Mouse (Mus musculus) stomach, embryonic 16.5 days (tissue): Measurements from ENCODE around the gene Crybb1. TPM values are rescaled to one million over a fixed set of nuclear protein-coding genes. Genes with fewer than 3 reads are reported as not detected.
A peak's percentile ranks its signal among the peaks of the same experiment; 100 is the strongest.

Experiments used
- ATAC-seq: fragments of 200-750 bp; cut with Nextera tagmentation; 2 replicates; pipeline ENCODE4 v1.8.0; 2017; ENCODE audit warnings: moderate number of reproducible peaks, moderate TSS enrichment; ENCODE audit not compliant: insufficient read depth, low FRiP score
- H3K27ac ChIP-seq: fragments of 300-500 bp; sonication (generic); 2 replicates; pipeline ENCODE4 v1.5.1; 2014; ENCODE audit warnings: low read length
- H3K27me3 ChIP-seq: fragments of 300-500 bp; sonication (generic); 2 replicates; pipeline ENCODE4 v1.6.1; 2014; ENCODE audit warnings: low read length, control low read depth, mixed read lengths; ENCODE audit not compliant: control insufficient read depth, insufficient read depth
- H3K36me3 ChIP-seq: fragments of 300-500 bp; sonication (generic); 2 replicates; pipeline ENCODE4 v1.6.1; 2014; ENCODE audit warnings: low read length; ENCODE audit not compliant: control insufficient read depth, insufficient read depth
- H3K4me1 ChIP-seq: fragments of 300-500 bp; sonication (generic); 2 replicates; pipeline ENCODE4 v1.6.1; 2014; ENCODE audit warnings: low read length, control low read depth, mixed read lengths; ENCODE audit not compliant: control insufficient read depth, insufficient read depth
- H3K4me2 ChIP-seq: fragments of 300-500 bp; sonication (generic); 2 replicates; pipeline ENCODE4 v1.6.1; 2014; ENCODE audit warnings: low read depth, low read length, mixed read lengths
- H3K4me3 ChIP-seq: fragments of 300-500 bp; sonication (generic); replicated peaks from 2 replicates; pipeline ENCODE4 v1.5.1; 2014; ENCODE audit warnings: mild to moderate bottlenecking, low read length
- H3K9ac ChIP-seq: fragments of 300-500 bp; sonication (generic); 2 replicates; pipeline ENCODE4 v1.6.1; 2014; ENCODE audit warnings: low read length
- H3K9me3 ChIP-seq: fragments of 300-500 bp; sonication (generic); replicated peaks from 2 replicates; pipeline ENCODE4 v1.6.1; 2016; ENCODE audit warnings: low read length, control low read depth; ENCODE audit not compliant: control insufficient read depth
- WGBS: fragments of 180-500 bp; shearing (Covaris S2); extraction: QIAGEN DNeasy Blood & Tissue Kit; methylation state at CpG from one replicate; pipeline ENCODE4 v1.1.7; 2014; 5-methylcytosine and 5-hydroxymethylcytosine counted together
- polyA plus RNA-seq: library from polyadenylated mRNA; unstranded; fragments of >200 nt; fragmentation: Nextera tagmentation; extraction: Ambion mirVana; gene quantifications from 2 replicates; pipeline ENCODE4 v1.2.1, GENCODE M21; 2015

The Crybb1 gene
- polyA plus RNA-seq, 1 experiment from 2014 or later, result 4.1 TPM

GRCm38 (mm10) chr5:112253169-112253568 is 2.4 kb upstream of the Crybb1 start:
- no peaks in the 10 kb centered on the region for H3K36me3 ChIP-seq
- H3K4me3 ChIP-seq, result no peak overlapping the region
- no peak overlapping the region for H3K9ac ChIP-seq
- H3K27me3 ChIP-seq, result no peaks in the 10 kb centered on the region
- no peak overlapping the region for H3K27ac ChIP-seq
- peaks cover 6% of the 10 kb centered on the region; the same call in 1 of the 2 replicates for H3K4me1 ChIP-seq
- no peak for ATAC-seq
- 48% methylated on average over 8 of the region's 8 CpGs for WGBS
- H3K4me2 ChIP-seq, result no peak overlapping the region
- no peaks in the 10 kb centered on the region for H3K9me3 ChIP-seq

GRCm38 (mm10) chr5:112254282-112254806 is 1.3 kb upstream of the Crybb1 start:
- peaks cover 6% of the 10 kb centered on the region; the same call in 1 of the 2 replicates for H3K4me1 ChIP-seq
- no peaks in the 10 kb centered on the region for H3K9me3 ChIP-seq
- H3K4me3 ChIP-seq, result no peak overlapping the region
- no peak overlapping the region for H3K9ac ChIP-seq
- WGBS, result 66% methylated on average over 7 of the region's 7 CpGs
- no peaks in the 10 kb centered on the region for H3K27me3 ChIP-seq
- H3K27ac ChIP-seq, result no peak overlapping the region
- H3K36me3 ChIP-seq, result no peaks in the 10 kb centered on the region
- H3K4me2 ChIP-seq, result no peak overlapping the region
- peak; percentile 16; the same call in 1 of the 2 replicates for ATAC-seq

GRCm38 (mm10) chr5:112256457-112256856 is 842 bp downstream of the Crybb1 start:
- H3K4me2 ChIP-seq, result no peak overlapping the region
- no peak for ATAC-seq
- WGBS, result 77% methylated on average over 9 of the region's 9 CpGs
- H3K9me3 ChIP-seq, result no peaks in the 10 kb centered on the region
- peaks cover 6% of the 10 kb centered on the region; the same call in 1 of the 2 replicates for H3K4me1 ChIP-seq
- no peaks in the 10 kb centered on the region for H3K27me3 ChIP-seq
- H3K36me3 ChIP-seq, result no peaks in the 10 kb centered on the region
- no peak overlapping the region for H3K27ac ChIP-seq
- H3K9ac ChIP-seq, result no peak overlapping the region
- H3K4me3 ChIP-seq, result no peak overlapping the region

GRCm38 (mm10) chr5:112257896-112258295 is 2.3 kb downstream of the Crybb1 start:
- peaks cover 6% of the 10 kb centered on the region; the same call in 1 of the 2 replicates for H3K4me1 ChIP-seq
- no peaks in the 10 kb centered on the region for H3K27me3 ChIP-seq
- 69% methylated on average over 3 of the region's 3 CpGs for WGBS
- H3K36me3 ChIP-seq, result no peaks in the 10 kb centered on the region
- H3K9me3 ChIP-seq, result no peaks in the 10 kb centered on the region
- H3K9ac ChIP-seq, result no peak overlapping the region
- H3K4me2 ChIP-seq, result no peak overlapping the region
- no peak overlapping the region for H3K4me3 ChIP-seq
- H3K27ac ChIP-seq, result no peak overlapping the region
- ATAC-seq, result no peak

GRCm38 (mm10) chr5:112259862-112260650 is 4.4 kb downstream of the Crybb1 start:
- H3K27me3 ChIP-seq, result no peaks in the 10 kb centered on the region
- H3K9ac ChIP-seq, result no peak overlapping the region
- no peak overlapping the region for H3K27ac ChIP-seq
- WGBS, result 82% methylated on average over 16 of the region's 16 CpGs
- no peaks in the 10 kb centered on the region for H3K36me3 ChIP-seq
- no peak for ATAC-seq
- no peak overlapping the region for H3K4me2 ChIP-seq
- no peak overlapping the region for H3K4me3 ChIP-seq
- H3K9me3 ChIP-seq, result no peaks in the 10 kb centered on the region
- H3K4me1 ChIP-seq, result peaks cover 3% of the 10 kb centered on the region; the same call in 1 of the 2 replicates

GRCm38 (mm10) chr5:112260818-112261217 is 5.2 kb downstream of the Crybb1 start:
- no peaks in the 10 kb centered on the region for H3K4me1 ChIP-seq
- no peak overlapping the region for H3K27ac ChIP-seq
- no peak overlapping the region for H3K4me2 ChIP-seq
- H3K9ac ChIP-seq, result no peak overlapping the region
- 78% methylated on average over 3 of the region's 3 CpGs for WGBS
- no peaks in the 10 kb centered on the region for H3K36me3 ChIP-seq
- no peaks in the 10 kb centered on the region for H3K27me3 ChIP-seq
- no peaks in the 10 kb centered on the region for H3K9me3 ChIP-seq
- H3K4me3 ChIP-seq, result no peak overlapping the region
- no peak for ATAC-seq

- Histone ChIP-seq H3K36me3 (no peaks in the 10 kb centered on the region), H3K27ac (no peak overlapping the region), H3K9me3 (no peaks in the 10 kb centered on the region), H3K4me2 (no peak overlapping the region), H3K4me1 (no peaks in the 10 kb centered on the region), H3K4me3 (no peak overlapping the region), H3K27me3 (peaks cover 11% of the 10 kb centered on the region; the same call in 1 of the 2 replicates), H3K9ac (no peak overlapping the region)
- ATAC-seq, result no peak
- 83% methylated on average over 7 of the region's 7 CpGs for WGBS
Observed at GRCm38 (mm10) chr5:112264099-112264498, 8.5 kb downstream of the Crybb1 start.

- no peaks in the 10 kb centered on the region for H3K9me3 ChIP-seq
- no peak for ATAC-seq
- no peak overlapping the region for H3K4me3 ChIP-seq
- H3K4me2 ChIP-seq, result no peak overlapping the region
- peaks cover 15% of the 10 kb centered on the region; the same call in 1 of the 2 replicates for H3K27me3 ChIP-seq
- H3K4me1 ChIP-seq, result no peaks in the 10 kb centered on the region
- no peak overlapping the region for H3K27ac ChIP-seq
- no peaks in the 10 kb centered on the region for H3K36me3 ChIP-seq
- whole genome bisulfite sequencing, result 75% methylated on average over 5 of the region's 5 CpGs
- no peak overlapping the region for H3K9ac ChIP-seq
Observed at GRCm38 (mm10) chr5:112265110-112265509, 9.5 kb downstream of the Crybb1 start.

- no peak overlapping the region for H3K4me3 ChIP-seq
- H3K9me3 ChIP-seq, result no peaks in the 10 kb centered on the region
- no peaks in the 10 kb centered on the region for H3K36me3 ChIP-seq
- 10% methylated on average over 10 of the region's 10 CpGs for WGBS
- H3K27ac ChIP-seq, result no peak overlapping the region
- no peaks in the 10 kb centered on the region for H3K4me1 ChIP-seq
- H3K9ac ChIP-seq, result no peak overlapping the region
- H3K4me2 ChIP-seq, result no peak overlapping the region
- peak; percentile 54; the same call in 1 of the 2 replicates for ATAC-seq
- H3K27me3 ChIP-seq, result peaks cover 17% of the 10 kb centered on the region; the same call in 1 of the 2 replicates
Observed at GRCm38 (mm10) chr5:112265515-112265914, 9.9 kb downstream of the Crybb1 start.
